Mouse (Mus musculus): ENCODE data around the gene Tlx3.

Gene Tlx3

DNA sequence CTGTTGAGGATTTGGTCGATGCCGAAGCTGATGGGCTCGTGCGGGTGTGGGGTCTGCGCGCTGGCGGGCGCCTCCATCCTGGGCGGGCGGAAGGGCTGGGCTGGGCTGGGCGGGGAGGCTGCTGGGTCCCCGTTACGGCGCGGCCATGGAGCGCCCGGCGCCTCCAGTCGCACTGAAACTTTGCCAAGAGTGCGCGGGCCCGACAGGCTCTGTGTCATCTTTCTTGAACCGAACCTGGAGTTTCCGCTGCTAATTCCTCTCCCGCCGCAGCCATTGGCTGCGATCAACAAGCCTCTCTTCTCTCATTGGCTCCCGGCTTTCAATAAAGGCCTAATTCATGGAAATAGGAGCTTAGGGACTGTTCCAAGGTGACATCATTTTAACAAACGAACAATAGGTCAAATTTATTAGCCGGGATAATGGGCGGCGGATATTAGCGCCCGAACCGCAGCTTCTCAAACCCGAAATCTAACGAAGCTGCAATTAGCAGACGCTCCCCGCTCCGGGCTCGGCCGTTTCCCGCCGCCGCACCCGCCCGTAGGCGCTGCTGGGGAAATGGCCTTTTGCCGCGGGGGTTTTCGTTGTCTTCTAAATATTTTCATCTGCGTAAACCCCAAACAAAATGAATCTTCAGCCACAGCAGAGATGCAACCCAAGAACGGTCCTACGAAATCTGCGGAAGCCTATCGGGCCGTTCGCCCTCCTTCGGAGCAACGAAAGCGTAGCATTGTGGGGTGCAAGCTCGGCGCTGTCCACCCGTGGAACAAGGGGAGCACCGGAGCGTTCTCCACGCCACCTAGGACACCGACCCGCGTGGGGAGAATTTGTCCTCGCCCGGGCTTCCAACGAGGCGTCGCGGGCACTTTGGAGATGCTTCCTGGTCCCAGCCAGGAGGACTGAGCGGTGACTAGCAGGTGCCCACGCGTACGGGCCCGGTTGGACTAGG is at the start of gene Tlx3:
Gene Tlx3 (minus strand): TSS at position 207 of the 946 bp plus-strand sequence.
- DNase-seq (ENCODE audit: low spot score) = peak; percentile 72

DNA sequence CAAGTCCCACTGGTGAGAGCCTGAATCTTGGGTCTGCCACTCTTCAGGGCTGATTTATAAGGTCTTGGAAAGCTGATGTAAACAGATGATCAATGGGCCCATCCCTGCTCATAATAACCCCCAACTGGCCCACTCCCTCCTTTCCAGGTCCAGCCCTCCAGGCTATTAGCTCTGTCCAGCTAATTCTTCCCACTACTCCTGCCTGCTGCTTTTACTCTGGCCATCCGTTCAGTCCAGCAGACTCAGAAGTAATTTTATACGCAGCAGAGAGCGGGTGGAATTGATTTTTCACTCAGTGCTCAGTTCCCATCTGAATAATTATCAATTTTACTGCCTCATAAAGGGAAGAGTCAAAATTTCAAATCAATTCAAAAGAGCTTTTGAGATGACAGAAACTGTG is 36.9 kb upstream of the Tlx3 start:
- no peak for DNase-seq (ENCODE audit: low spot score)

DNA sequence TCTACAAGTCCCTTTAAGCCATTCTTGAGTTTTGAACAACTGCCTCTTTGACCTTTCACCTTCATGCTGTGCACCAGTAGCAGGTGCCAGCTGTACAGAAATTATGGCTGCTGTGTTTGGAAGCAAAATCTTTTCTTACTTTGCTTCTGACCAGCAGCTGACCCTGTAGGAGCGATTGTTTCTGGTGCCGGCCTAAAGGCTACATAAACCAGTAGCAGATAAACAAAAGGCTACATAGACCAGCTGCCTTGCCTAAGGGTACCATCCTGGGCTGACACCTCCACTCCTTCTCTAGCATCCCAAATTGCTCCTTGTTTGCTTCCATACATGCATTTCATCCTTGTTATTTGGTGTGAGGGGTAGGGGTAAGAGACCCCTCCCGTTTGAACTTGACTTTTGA is 30.7 kb upstream of the Tlx3 start:
- peak; percentile 20 for DNase-seq (ENCODE audit: low spot score)

DNA sequence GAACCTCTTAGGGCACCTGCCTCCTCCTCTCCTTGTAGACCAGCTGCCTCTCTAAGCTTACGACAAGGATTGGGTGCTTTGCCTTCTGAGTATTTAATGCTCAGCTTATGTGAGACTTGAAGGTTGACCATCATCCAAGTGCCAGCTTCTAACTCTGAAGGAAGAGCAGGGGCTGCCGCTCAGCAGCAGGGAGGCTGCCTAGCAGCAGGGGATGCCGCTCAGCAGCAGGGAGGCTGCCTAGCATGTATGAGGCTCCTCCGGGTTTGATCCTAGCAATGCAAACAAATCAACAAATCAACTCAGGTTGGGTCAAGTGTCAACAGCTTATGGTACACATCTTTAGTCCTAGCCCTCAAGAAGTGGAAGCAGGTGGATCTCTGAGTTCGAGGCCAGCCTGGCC is 28.7 kb upstream of the Tlx3 start:
- DNase-seq (ENCODE audit: low spot score) = no peak

DNA sequence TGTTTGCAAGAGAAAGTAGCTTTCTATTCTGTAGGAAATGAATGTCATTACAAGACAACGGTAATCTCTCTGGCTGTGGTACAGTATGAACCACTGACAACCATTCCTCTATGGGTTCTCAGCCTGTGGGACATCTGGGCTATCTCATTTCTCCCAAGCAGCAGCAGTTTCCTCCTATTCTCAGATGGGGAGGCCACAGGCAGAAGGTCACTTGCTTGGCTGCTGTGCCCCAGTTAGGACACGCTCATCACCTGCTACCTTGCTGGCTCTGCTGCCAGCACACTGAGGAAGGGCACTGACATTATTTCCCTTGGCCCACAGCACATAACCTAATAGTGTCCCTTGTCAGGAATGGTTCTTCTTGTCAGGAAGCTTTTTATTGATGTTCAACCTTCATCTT is 24.8 kb upstream of the Tlx3 start:
- no peak for DNase-seq (ENCODE audit: low spot score)

DNA sequence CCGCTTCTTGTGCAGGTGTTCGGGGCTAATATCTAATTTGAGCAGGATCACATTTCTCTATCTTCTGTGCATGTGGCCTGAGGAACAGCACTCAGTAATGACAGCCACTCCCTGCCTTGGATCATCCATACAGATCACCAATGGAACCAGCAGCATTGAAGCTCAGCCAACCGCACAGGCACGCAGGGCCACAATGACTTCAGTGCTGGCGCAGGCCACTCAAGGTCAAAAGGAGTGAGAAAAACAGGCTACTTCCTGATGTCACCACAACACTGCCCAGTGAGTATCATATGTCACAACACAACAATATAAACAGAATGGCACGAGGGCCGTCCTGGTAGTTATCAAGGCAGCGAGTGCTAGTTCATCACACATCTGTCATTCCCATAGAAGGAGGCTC is 23.1 kb upstream of the Tlx3 start:
- no peak for DNase-seq (ENCODE audit: low spot score)

DNA sequence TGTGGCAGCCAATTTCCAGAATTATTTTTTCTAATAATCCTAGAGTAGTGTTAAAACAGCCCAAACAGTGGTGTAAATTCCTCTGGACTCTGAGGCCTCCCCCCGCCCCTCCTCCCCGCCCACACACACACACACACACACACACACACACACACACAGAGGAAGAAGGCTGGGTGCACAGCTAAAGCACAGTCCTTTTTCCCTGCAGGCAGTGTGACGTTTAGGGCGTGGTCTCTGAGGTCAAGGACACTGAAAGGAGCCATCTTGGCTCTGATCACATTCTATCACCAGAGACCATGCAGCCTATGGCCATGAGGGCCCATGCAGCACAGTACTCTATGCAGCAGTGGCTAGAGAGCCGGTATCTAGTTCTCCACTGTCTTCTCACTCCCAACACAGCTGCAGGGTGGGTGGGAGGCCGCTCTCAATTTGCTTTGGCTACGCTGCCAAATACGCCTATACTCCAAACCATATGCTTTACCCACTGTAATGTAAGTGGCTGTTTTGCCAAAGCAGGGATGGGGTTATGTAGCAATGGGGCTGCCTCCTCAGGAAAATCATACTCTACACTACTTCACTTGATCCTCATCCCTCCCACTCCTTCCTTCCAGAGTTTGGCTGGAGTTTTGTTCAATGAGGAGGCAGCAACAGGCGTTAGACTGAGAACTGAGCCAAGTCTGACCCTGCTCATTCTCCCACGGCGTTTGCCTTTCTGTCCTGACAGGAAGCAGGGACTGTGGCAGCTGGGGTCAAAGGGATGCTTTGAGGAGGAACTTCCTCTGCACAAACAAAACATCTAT is 18.4 kb upstream of the Tlx3 start:
- no peak for DNase-seq (ENCODE audit: low spot score)

DNA sequence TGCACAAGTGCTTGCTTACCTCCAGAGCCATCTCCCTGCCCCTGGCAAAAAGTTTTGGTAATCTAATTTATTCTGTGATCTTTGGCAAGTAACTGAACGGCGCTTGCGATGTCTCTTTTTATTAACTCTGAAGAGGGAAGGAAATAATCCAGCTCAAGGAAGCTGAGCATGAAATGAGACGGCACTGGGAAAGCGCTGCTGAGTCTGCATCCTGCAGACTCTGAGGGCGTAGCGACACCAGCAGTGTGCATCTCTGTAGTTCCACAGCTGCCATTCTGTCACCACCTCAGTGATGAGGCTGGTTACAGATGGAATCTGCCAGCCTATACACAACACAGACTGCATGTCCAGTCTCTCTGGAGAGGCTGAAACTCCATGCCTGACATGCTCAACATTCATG is 17.4 kb upstream of the Tlx3 start:
- DNase-seq (ENCODE audit: low spot score) = no peak

DNA sequence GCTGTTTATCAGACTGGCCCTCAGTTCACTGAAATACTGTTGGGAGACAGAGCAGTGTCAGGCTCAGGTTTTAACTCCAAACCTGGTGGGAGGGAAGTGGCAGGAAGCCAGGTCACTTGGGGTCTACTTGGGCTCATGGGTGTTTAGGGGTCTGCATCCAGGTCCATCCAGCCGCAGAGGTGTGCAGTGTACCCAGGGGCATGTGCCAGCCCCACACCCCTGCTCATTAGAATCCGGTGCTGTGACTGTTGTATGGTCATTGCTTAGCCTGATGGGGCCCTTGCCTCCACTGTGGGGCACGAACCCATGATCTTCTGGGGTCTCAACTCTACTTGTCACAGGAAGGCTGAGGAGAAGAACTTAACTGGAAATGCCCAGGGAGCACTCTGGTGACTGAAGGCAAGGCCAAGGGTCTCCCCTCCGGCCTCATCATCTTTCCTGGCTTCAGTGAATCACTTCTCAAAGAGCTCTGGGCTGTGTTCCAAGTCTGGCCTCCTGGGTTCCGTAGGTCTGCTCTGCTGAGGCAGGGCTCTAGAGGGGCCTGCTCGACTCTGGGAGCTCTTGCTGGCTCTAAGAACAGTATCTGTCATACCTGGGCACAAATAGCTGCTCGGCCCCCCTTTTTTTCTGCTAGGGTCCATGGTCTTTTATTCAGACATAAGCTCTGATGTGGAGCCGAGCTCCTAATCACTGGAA is 14.1 kb upstream of the Tlx3 start:
- no peak for DNase-seq (ENCODE audit: low spot score)

DNA sequence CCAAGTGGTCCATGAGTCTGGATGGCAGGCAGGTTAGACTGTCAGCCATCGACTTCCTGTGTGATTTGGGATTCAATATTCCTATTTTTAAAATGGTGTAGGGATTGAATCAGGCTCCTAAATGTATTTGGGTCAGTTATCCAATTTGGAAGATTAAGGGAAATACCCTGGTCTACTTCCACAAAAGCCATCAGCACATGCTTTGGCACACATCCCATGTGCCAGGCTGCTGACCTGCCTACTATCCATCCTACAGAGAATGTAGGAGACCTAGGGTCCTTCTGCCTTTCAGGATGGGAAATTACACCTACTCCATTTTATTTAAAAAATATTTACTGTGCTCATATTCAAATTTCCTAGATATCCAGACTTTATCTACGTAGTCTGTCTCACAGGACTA is 4.0 kb upstream of the Tlx3 start:
- DNase-seq (ENCODE audit: low spot score) = no peak

DNA sequence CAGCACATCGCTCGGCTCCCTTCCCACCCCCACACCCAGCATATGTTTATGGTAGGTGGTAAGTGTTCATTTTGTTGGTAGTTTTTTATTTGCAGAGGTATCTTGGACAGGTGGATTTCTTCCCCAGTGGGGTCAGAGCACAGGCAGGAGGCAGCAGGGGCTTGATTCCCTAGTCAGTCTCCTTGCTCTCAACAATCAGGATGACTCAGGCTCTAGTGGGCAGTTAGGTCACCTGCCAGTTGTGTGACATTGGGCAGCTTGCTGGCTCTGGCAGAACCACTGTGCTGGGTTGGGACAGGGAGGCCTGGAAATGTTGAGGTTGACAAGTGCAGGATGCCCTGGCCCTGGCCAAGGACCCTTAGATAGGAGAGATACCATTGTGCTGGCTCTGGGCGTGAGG is 1.6 kb upstream of the Tlx3 start:
- no peak for DNase-seq (ENCODE audit: low spot score)

DNA sequence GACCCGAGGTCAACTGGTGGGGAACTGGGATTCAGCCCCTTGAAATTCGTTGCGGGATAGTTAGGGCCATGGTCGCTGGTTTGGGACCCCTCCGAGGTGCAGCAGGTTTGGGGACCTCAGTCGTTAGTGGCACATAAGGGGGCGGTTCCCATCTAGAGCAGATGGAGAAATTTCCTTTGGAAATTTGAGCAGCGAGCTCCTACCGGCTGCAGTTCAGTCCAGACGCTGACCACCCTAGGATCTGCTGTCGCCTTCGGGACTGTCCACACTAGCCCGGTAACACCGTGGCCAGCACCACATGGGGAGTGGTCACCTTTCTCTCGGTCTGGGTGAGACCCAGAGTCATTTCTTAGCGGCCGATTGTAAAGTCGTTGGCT is 928 bp upstream of the Tlx3 start:
- no peak for DNase-seq (ENCODE audit: low spot score)

DNA sequence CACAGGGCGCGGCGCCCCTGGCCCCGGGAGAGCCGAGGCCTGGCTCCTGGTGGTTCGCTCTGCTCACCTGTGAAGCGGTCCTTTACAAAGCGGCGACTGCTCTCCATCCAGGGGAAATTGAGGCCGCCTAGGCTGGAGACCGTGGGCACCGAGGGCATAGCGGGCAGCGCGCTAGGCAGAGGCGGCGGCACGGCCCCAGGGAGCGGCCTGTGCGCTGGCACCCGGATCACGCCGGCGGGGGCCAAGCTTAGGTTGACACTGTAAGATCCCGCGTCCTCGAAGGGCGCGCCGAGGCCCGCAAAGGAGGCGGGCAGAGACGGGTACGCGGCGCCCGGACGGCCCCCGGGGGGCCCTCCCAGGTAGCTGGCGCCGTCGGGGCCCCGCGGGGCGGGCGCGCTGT is 417 bp downstream of the Tlx3 start:
- DNase-seq (ENCODE audit: low spot score) = no peak

DNA sequence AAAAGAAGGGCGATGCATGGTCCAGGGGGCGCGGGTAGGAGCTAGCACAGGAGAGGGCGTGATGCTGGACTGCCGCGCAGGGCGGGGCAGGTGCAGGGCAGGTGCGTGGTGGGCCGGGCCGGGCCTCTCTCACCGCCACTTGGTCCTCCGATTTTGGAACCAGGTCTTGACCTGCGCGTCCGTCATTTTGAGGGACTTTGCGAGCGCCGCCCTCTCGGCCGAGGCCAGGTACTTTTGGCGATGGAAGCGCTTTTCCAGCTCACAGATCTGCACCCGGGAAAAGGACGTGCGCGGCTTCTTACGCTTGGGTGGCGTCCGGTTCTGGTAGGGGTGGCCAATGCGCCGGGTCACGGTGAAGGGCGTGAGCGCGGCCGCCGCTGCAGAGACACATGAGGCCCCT is 1.1 kb downstream of the Tlx3 start:
- no peak for DNase-seq (ENCODE audit: low spot score)

DNA sequence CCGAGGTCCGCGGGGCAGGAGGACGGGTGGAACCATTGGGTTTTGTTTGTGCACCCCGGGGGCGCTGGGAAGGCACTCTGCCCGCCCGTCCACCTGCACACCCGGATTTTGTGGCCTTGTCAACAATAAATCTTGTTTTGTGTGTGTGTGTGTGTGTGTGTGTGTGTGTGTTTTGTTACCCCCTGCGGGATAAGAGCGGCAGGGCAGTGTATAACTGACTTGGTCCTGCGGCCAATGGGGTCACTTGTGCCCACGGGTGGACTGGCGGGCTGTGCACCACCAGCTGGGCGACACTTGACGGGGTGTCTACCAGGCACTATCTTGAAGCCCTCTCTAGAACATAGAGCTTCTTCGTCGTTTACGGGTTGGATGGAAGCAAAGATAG is 1.8 kb downstream of the Tlx3 start:
- DNase-seq (ENCODE audit: low spot score) = no peak

DNA sequence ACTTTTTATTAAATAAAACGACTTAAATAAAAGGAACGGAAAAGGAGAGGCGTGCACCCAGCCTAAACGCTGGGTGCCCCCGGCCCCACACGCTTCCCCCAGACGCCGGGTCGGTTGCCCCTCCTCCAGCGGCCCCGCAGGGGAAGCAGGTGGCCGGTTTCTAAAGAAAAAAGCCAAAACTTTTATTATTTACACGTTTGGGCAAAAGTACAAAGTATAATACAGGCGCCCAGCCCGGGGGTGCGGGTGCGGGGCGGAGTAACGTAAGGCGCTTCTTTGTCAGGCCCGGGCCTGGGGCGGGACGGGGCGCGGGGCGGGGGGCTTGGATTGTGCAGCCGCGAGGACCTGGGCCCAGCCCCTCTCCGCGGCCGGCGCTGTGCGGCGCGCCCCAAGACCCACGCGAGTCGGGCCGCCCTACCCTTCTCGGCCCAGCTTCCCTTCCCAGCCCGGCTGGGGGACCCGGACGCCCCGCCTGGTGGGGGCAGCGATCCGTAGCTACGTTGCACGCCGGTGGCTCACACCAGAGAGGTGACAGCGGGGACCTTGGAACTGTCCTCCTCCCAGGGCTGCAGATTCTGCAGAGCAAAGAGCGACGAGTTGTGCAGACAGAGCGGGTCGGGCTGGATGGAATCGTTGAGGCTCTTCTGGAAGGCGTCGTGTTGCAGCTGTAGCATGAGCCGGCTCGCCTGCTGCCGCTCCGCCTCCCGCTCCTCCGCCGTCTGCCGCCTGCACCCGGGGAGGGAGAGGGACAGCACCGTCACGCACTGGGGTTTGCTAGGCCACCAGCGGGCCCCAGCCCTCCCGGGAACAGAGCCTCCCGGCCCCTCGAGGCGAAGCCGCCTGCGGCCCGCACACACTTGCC is 2.4 kb downstream of the Tlx3 start:
- peak; percentile 66 for DNase-seq (ENCODE audit: low spot score)

DNA sequence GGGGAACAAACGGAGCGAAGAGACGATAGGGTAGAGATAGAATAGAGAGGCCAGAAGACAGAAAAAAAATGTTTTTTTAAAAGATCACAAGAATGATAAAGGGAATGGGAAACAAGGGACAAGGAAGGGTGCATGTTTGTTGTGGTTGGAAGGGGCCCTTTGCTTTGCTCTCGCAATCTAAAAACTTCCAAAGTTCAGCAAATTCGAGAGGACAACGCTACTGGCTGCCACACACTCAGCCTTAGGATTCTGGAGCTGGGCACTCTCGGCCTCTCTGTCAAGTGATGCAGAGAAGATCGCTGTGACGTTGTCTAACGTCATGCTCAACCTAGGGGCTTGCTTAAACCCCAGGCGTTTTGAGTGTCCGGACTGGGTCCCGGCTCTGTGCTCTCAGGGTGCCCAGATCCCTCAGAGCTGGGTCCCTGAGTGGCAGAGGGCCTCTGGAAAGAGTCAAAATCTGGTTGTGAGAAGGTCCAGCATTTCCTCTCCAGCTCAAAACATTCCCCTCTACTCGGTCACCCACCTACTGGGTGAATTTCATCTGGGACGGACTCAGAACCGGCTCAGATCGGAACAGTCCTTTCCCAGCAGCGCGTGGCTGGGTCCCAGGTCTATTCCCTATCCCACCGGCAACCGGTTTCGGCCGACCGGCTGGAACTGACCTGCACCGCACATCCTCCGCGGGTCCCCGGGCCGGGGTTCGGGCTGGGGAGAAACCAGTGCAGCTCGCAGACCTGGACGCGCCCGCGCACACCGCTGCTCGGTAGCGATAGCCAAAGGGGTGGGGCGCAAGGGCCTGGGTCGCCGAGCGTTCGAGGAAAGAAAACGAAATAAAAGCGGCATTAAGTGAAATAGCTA is 3.3 kb downstream of the Tlx3 start:
- DNase-seq (ENCODE audit: low spot score) = peak; percentile 53

DNA sequence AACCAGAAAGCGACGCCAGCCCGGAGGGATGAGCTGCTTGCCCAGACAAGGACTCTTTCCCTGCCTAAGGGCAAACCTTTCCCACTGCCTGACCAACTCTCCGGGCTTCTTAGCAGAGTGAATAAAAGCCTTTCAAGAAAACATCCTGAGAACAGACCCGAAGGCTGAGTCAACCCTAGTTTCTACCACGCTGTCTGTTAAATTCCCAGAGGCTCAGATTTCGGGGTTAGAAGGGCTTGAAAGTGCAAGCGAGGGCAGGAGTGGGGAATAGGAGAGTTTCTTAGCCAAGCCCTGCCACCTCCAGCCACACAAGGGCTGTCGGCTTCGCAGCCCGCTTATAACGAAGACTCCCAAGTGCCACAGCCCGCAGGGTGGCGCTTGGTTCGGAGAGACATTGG is 4.3 kb downstream of the Tlx3 start:
- no peak for DNase-seq (ENCODE audit: low spot score)

DNA sequence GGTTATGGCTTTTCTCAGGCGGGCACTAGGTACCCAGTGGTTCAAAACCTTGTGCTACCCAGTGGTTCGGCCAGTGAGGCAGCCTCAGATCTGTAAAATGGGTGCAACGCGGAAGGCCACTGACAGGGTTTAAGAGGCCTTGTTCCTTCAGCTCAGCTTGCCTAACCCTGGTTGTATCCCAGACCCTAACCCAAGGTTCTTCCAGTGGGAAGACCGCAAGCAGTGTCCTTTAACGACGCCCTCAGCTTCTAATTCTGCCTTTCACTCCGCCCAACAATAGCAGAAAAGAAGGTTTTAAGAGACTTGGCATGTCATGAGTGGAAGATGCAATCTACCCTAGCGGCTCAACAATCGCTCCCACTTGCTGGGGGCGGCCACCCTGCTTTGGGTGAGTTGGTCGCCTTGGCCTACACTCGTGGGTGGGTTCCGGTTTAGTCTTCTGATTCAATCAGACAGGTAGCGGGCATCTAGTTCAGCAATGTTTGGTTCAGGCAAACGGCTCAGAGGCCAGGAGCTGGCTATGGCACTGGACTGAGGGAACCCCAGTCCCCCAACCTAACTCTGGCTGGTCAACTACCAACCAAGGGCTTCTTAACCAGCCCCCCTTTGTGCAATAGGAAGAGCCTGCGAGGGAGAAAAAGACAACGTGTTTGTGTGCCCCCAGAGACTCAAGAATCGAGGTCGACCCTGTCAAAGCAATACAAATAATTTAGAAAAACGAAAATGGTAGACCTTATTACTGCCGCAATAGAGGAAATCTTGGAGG is 4.9 kb downstream of the Tlx3 start:
- DNase-seq (ENCODE audit: low spot score) = no peak

DNA sequence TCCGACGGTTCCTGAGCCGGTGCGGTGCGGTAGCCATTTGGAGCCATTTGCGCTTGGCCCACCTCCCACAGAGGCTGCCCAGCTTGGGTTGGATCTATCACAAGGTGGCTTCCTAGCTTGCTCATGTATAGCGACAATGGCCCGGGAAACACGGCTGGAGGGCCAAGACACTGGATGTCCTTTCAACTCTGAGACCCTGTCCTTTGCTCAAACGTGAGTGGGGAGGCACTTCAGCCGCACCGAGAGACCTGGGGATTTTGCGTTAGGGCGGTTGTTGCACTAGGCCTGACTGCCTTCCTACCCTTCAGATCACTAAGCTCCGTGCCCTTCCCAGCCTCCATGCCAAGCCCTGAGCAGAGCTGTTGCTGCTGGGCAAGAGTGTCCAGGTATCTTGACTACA is 5.7 kb downstream of the Tlx3 start:
- DNase-seq (ENCODE audit: low spot score) = no peak
